Mouse (Mus musculus): ENCODE results near the gene Vcpkmt. TPM values are rescaled to one million over a fixed set of nuclear protein-coding genes. Genes with fewer than 3 reads are reported as not detected.

Gene Vcpkmt
- polyA plus RNA-seq, 1 experiment from 2014 or later, result 26.1 TPM

GRCm38 (mm10) chr12:69536616-69537242 is 46.1 kb downstream of the Vcpkmt start:
- ATAC-seq (replicated peaks; ENCODE audit: low FRiP score), result no peak
- 77% methylated on average over 10 of the region's 10 CpGs for WGBS
- H3K9ac ChIP-seq (ENCODE audit: low read length), result no peak overlapping the region

DNA sequence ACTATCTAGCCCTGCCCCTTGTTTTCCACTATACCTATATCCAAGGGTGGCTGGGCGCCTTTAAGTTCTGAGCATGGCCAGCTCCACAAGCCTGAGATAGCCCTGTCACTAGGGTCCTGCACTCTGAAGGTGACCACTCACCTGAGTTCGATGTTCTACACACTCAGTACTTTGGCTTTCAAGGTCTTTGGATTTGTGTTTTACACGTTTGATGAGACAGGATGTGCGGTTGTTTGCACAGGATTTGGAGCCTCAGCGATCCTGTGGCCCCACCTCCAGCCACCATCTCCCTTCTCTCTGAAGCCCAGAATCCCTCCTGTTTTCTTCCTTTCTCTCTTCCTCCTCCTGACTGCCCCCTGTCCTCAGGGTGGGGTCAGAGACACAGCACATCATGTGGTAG is 49.6 kb downstream of the Vcpkmt start:
- Histone ChIP-seq H3K27me3 (ENCODE audit: control insufficient read depth, insufficient read depth, low read length) (no peaks in the 10 kb centered on the region; the same call in 1 of the 2 replicates), H3K4me1 (replicated peaks; ENCODE audit: control insufficient read depth, insufficient read depth, low read length) (no peaks in the 10 kb centered on the region), H3K27ac (ENCODE audit: low read depth, low read length) (no peak overlapping the region; the same call in 1 of the 2 replicates), H3K9ac (ENCODE audit: low read length) (no peak overlapping the region), H3K9me3 (ENCODE audit: control insufficient read depth, low read length) (no peaks in the 10 kb centered on the region), H3K36me3 (ENCODE audit: control insufficient read depth, insufficient read depth, low read length) (no peaks in the 10 kb centered on the region), H3K4me2 (ENCODE audit: low read depth, low read length, severe bottlenecking) (no peak overlapping the region), H3K4me3 (ENCODE audit: low read depth, low read length) (no peak overlapping the region)
- WGBS, result 89% methylated on average over 5 of the region's 5 CpGs
- no peak for DNase-seq (ENCODE audit: low spot score)
- no peak for ATAC-seq (replicated peaks; ENCODE audit: low FRiP score)

More at GRCm38 (mm10) chr12:69536616-69537242, 46.1 kb downstream of the Vcpkmt start:
- Histone ChIP-seq H3K4me3 (ENCODE audit: low read depth, low read length) (no peak overlapping the region), H3K9me3 (ENCODE audit: control insufficient read depth, low read length) (no peaks in the 10 kb centered on the region), H3K4me2 (ENCODE audit: low read depth, low read length, severe bottlenecking) (no peak overlapping the region), H3K4me1 (replicated peaks; ENCODE audit: control insufficient read depth, insufficient read depth, low read length) (peaks cover 4% of the 10 kb centered on the region; the same call in 1 of the 2 replicates), H3K27me3 (ENCODE audit: control insufficient read depth, insufficient read depth, low read length) (no peaks in the 10 kb centered on the region; the same call in 1 of the 2 replicates), H3K27ac (ENCODE audit: low read depth, low read length) (no peak overlapping the region), H3K36me3 (ENCODE audit: control insufficient read depth, insufficient read depth, low read length) (no peaks in the 10 kb centered on the region)
- DNase-seq (ENCODE audit: low spot score), result no peak

DNA sequence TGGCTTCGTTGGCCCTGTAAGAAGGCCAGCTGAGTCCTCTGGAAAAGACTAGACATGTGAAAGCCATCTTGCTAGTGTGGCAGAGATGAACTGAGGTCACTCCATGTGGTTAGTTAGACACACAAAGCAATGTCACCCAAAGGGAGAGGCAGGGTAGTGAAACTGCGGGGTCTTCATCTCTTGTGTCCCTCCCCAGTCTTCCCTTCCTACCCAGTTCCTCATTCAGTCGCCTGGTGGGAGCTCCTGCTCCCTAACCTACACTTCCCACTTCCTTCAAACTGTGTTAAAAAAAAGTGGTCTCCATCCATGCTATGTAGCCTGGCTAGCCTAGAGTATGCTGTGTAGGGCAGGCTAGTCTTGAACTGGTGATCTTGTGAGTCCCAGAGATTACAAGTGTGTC is 50.3 kb downstream of the Vcpkmt start:
- WGBS, result 86% methylated on average over 3 of the region's 3 CpGs

GRCm38 (mm10) chr12:69532091-69532490 is 50.7 kb downstream of the Vcpkmt start:
- Histone ChIP-seq H3K27me3 (ENCODE audit: control insufficient read depth, insufficient read depth, low read length) (no peaks in the 10 kb centered on the region), H3K27ac (ENCODE audit: low read depth, low read length) (no peak overlapping the region), H3K36me3 (ENCODE audit: control insufficient read depth, insufficient read depth, low read length) (no peaks in the 10 kb centered on the region), H3K9me3 (ENCODE audit: control insufficient read depth, low read length) (no peaks in the 10 kb centered on the region), H3K9ac (ENCODE audit: low read length) (no peak overlapping the region), H3K4me3 (ENCODE audit: low read depth, low read length) (no peak overlapping the region), H3K4me2 (ENCODE audit: low read depth, low read length, severe bottlenecking) (no peak overlapping the region), H3K4me1 (replicated peaks; ENCODE audit: control insufficient read depth, insufficient read depth, low read length) (no peaks in the 10 kb centered on the region)
- DNase-seq (ENCODE audit: low spot score) (no peak), ATAC-seq (replicated peaks; ENCODE audit: low FRiP score) (no peak)
- WGBS, result 89% methylated on average over 4 of the region's 4 CpGs

More for the DNA sequence above, 50.3 kb downstream of the Vcpkmt start:
- no peak overlapping the region for H3K4me3 ChIP-seq (ENCODE audit: low read depth, low read length)
- H3K9me3 ChIP-seq (ENCODE audit: control insufficient read depth, low read length), result no peaks in the 10 kb centered on the region
- no peak for DNase-seq (ENCODE audit: low spot score)
- H3K4me1 ChIP-seq (replicated peaks; ENCODE audit: control insufficient read depth, insufficient read depth, low read length), result no peaks in the 10 kb centered on the region
- H3K27me3 ChIP-seq (ENCODE audit: control insufficient read depth, insufficient read depth, low read length), result no peaks in the 10 kb centered on the region; the same call in 1 of the 2 replicates
- ATAC-seq (replicated peaks; ENCODE audit: low FRiP score), result no peak
- no peak overlapping the region for H3K4me2 ChIP-seq (ENCODE audit: low read depth, low read length, severe bottlenecking)
- no peak overlapping the region for H3K27ac ChIP-seq (ENCODE audit: low read depth, low read length)
- H3K36me3 ChIP-seq (ENCODE audit: control insufficient read depth, insufficient read depth, low read length), result no peaks in the 10 kb centered on the region
- no peak overlapping the region for H3K9ac ChIP-seq (ENCODE audit: low read length)

DNA sequence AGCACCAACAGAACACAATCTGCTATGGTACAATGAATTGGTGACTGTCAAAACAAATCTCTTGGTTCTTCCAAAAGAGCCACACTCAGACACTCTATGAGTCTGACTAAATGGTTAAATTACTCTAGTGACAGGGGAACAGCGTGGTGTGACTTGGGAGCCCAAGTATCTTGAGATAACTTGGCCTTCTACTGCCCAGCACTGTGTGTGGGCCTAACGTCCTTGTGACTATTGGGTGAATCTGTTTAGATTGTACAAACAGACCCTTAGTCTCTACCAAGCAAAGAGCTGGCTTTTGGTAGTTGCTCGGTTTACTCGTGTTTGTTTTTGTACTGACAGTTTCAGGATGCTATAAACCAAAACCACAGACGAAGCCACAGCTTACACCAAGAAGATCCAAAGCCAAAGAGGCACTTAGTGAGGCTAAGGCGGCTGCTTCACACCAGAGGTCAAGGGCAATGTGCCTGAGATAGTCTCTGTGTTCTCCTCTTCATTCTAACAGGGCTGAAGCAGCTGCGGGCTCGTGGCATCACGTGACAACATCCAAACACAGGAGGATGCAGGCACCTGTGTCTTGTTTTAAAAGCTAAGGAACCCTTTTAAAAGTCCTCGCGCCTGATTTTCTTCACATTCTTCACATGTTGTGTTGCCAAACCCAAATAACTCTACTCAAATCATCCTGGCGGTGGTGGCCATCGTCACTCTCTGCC is 53.0 kb downstream of the Vcpkmt start:
- ATAC-seq (replicated peaks; ENCODE audit: low FRiP score) (no peak), DNase-seq (ENCODE audit: low spot score) (no peak)
- Histone ChIP-seq H3K27ac (ENCODE audit: low read depth, low read length) (no peak overlapping the region), H3K9me3 (ENCODE audit: control insufficient read depth, low read length) (no peaks in the 10 kb centered on the region), H3K4me2 (ENCODE audit: low read depth, low read length, severe bottlenecking) (no peak overlapping the region), H3K27me3 (ENCODE audit: control insufficient read depth, insufficient read depth, low read length) (no peaks in the 10 kb centered on the region), H3K9ac (ENCODE audit: low read length) (no peak overlapping the region), H3K4me1 (replicated peaks; ENCODE audit: control insufficient read depth, insufficient read depth, low read length) (no peaks in the 10 kb centered on the region), H3K36me3 (ENCODE audit: control insufficient read depth, insufficient read depth, low read length) (no peaks in the 10 kb centered on the region), H3K4me3 (ENCODE audit: low read depth, low read length) (no peak overlapping the region)
- 87% methylated on average over 13 of the region's 13 CpGs for WGBS

DNA sequence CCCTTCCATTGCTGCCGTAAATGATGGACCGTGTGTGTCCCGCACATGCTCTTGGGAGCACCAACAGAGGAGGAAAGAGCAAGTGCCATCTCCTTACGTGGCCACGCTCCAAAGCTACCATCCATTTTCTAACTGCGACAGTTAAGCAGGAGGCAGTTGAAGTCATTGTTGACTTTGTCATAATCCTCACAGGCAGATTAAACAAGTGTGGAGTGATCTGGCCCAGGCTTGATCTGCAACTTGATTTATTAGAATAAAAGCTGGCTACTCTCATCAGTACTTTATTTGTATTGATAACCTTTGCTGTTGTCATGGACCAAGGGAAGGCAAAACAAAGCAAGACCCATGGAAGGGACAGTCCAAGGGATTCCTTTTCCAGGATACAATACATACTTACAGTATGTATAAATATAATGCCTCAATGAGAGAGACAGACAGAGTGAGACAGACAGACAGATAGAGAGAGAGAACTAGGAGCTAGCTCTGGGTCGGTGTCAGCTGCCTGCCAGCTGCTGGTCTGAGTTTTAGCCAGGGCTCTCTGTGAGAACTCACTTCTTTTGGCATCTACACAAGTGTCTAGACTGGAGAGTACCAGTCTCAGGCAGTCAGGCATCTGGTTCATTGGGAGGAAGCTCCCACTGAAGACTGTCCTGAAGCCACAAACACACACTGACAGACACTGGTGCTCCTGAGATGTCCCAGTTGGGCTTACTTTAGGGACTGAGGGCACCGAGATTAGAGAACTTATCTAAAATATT is 54.4 kb downstream of the Vcpkmt start:
- Histone ChIP-seq H3K27ac (ENCODE audit: low read depth, low read length) (no peak overlapping the region), H3K9ac (ENCODE audit: low read length) (no peak overlapping the region), H3K36me3 (ENCODE audit: control insufficient read depth, insufficient read depth, low read length) (no peaks in the 10 kb centered on the region), H3K4me1 (replicated peaks; ENCODE audit: control insufficient read depth, insufficient read depth, low read length) (no peaks in the 10 kb centered on the region; the same call in 1 of the 2 replicates), H3K4me3 (ENCODE audit: low read depth, low read length) (no peak overlapping the region), H3K9me3 (ENCODE audit: control insufficient read depth, low read length) (no peaks in the 10 kb centered on the region), H3K4me2 (ENCODE audit: low read depth, low read length, severe bottlenecking) (no peak overlapping the region), H3K27me3 (ENCODE audit: control insufficient read depth, insufficient read depth, low read length) (no peaks in the 10 kb centered on the region)
- WGBS, result 91% methylated on average over 8 of the region's 8 CpGs
- DNase-seq (ENCODE audit: low spot score) (no peak), ATAC-seq (replicated peaks; ENCODE audit: low FRiP score) (no peak)

Small RNAs within 50 kb of the gene (microRNA-seq; reads per million reads assigned to microRNA genes)
- gene Gm23018 (ENCODE audit: insufficient number of aligned reads), result not detected

Other genes with a start within 250 kb of the Vcpkmt start
- gene Nemf, start 225.9 kb downstream of the Vcpkmt start, polyA plus RNA-seq (2014; fragmentation: Nextera tagmentation; extraction: Ambion mirVana), result 92.2 and 98.0 TPM in 2 replicates
- 48.7 and 59.7 TPM in 2 replicates for gene Arf6, start 210.9 kb downstream of the Vcpkmt start, polyA plus RNA-seq (2014; fragmentation: Nextera tagmentation; extraction: Ambion mirVana)
- gene Gm9887, start 210.6 kb downstream of the Vcpkmt start, polyA plus RNA-seq (2014; fragmentation: Nextera tagmentation; extraction: Ambion mirVana), result 0.80 and 2.3 TPM in 2 replicates
- 13.1 and 13.3 TPM in 2 replicates for gene Sos2, start 98.8 kb upstream of the Vcpkmt start, polyA plus RNA-seq (2014; fragmentation: Nextera tagmentation; extraction: Ambion mirVana)
- gene L2hgdh, start 141.8 kb upstream of the Vcpkmt start, polyA plus RNA-seq (2014; fragmentation: Nextera tagmentation; extraction: Ambion mirVana), result 16.3 TPM in 2 replicates
- gene Atp5s, start 141.9 kb upstream of the Vcpkmt start, polyA plus RNA-seq (2014; fragmentation: Nextera tagmentation; extraction: Ambion mirVana), result 18.9 and 23.6 TPM in 2 replicates
- 0.31 and 0.81 TPM in 2 replicates for gene Cdkl1, start 208.2 kb upstream of the Vcpkmt start, polyA plus RNA-seq (2014; fragmentation: Nextera tagmentation; extraction: Ambion mirVana)